Mouse (Mus musculus) naive thymus-derived CD4-positive, alpha-beta T cell, adult 2 months (primary cell): ENCODE measurements around the gene Gm3238.
"Not testable (repeated sequence)": the region's sequence is repeated elsewhere in the genome, so short reads cannot be mapped to it uniquely, and the experiment has no call there.

Experiments
- DNase-seq: peaks from one replicate; pipeline ENCODE4 v3.0.0-alpha.2; 2011; ENCODE audit warnings: low read depth

The Gm3238 gene

GRCm38 (mm10) chr10:77741924-77742688 lies 29.0 kb downstream of the Gm3238 start, which contains the start of gene Gm18596:
Gene Gm18596, minus strand, starts transcription at chr10:77742638.
- DNase-seq = not testable (repeated sequence)

GRCm38 (mm10) chr10:77738929-77739328 lies 32.2 kb downstream of the Gm3238 start:
- DNase-seq = no peak

- no peak for DNase-seq
Observed at GRCm38 (mm10) chr10:77735928-77736327, 35.2 kb downstream of the Gm3238 start.

- DNase-seq = peak; percentile 4
Observed at GRCm38 (mm10) chr10:77729241-77729640, 41.9 kb downstream of the Gm3238 start.

GRCm38 (mm10) chr10:77728280-77728679 lies 42.8 kb downstream of the Gm3238 start:
- no peak for DNase-seq

- no peak for DNase-seq
Observed at GRCm38 (mm10) chr10:77726186-77726585, 44.9 kb downstream of the Gm3238 start, which contains the start of gene Gm10100. Gene Gm10100, plus strand, starts transcription at chr10:77726486.

- no peak for DNase-seq
Observed at GRCm38 (mm10) chr10:77724855-77725254, 46.3 kb downstream of the Gm3238 start.
